Mouse (Mus musculus): ENCODE measurements at regions not wholly inside any gene's neighbourhood (a gene's known extent, or its start where the extent isn't known, plus 50 kb on each side); places are given as distances from the start of the nearest gene placed in this dataset.
A peak's percentile ranks its signal among the peaks of the same experiment; 100 is the strongest.

- intact Hi-C loops (cut with DNase I), result no loop called here
- no peak for DNase-seq (ENCODE audit: low spot score in 2 of 2)
Measured at GRCm38 (mm10) chr3:60698189-60698588, 225.6 kb downstream of the Mbnl1 start.

GRCm38 (mm10) chr3:60707139-60707538 lies 234.5 kb downstream of the Mbnl1 start:
- no peak for DNase-seq (ENCODE audit: low spot score in 2 of 2)
- intact Hi-C loops (cut with DNase I), result no loop called here

DNA sequence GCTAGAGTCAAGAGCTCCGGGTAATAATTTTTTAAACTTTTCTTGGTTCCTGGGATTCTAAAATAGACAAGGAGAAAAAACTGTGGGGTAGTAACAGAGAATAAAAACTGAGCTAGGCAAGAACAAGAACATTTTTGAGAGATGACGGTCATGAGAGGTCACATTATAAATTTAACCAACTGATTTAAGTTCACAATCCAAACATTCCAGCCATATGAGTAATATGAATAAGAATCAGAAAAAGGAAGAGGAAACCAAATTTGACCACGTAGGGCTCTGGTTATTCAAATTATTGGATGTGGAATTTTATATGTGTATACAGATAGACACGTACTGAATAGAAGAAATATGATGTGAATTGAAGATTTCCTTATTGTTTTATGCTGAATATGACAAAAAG lies 240.3 kb downstream of the Mbnl1 start:
- intact Hi-C loops (cut with DNase I), result loop anchor here (10.0 kb wide), 1 partner anchor 588 kb away; no protein-coding TSS in a partner anchor
- no peak for DNase-seq (ENCODE audit: low spot score in 2 of 2)

GRCm38 (mm10) chr3:60720322-60720721 lies 247.7 kb downstream of the Mbnl1 start:
- intact Hi-C loops (cut with DNase I), result no loop called here
- peak in 1 of 2 experiments; percentile 3 for DNase-seq (ENCODE audit: low spot score in 2 of 2)

DNA sequence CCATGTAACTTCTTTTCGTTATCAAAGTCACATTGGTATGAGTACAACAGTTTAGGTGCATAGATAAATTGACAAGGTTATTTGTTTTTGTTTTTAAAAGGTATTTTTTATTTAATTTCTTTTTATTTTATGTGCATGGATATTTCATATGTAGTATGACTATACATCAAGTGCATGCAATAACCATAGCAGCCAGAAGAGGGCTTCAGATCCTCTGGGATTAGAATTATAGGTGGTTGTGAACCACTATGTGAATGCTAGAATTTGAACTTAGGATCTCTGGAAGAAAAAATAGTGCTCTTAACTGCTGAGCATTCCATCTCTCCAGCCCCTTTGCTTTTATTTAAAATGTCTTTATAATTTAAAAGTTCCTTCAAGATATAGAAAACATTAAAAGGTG lies 258.7 kb downstream of the Mbnl1 start:
- DNase-seq (ENCODE audit: low spot score in 2 of 2), result no peak
- intact Hi-C loops (cut with DNase I), result no loop called here

- intact Hi-C loops (cut with DNase I), result no loop called here
- no peak for DNase-seq (ENCODE audit: low spot score in 2 of 2)
Measured at GRCm38 (mm10) chr3:60740543-60741294, 261.9 kb upstream of the P2ry1 start.

DNA sequence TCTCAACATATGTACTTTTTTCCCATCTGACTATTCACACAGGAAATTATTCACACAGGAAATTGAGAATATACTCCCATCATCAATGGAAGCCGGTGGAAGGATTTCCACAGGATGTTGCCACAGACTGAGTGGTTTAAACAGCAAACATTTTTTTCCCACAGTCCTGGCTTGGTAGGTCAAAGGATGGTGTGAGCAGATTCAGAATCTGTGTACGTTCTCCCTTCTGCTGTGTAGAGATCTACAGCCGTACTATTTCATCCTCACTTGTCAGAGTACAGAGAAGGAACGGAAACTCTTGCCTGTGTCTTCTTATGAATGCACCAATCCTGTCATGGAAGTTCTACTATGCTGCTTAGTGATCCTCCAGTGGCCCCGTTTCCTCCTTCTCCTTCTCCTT lies 261.2 kb upstream of the P2ry1 start:
- intact Hi-C loops (cut with DNase I), result no loop called here
- DNase-seq (ENCODE audit: low spot score in 2 of 2), result no peak

DNA sequence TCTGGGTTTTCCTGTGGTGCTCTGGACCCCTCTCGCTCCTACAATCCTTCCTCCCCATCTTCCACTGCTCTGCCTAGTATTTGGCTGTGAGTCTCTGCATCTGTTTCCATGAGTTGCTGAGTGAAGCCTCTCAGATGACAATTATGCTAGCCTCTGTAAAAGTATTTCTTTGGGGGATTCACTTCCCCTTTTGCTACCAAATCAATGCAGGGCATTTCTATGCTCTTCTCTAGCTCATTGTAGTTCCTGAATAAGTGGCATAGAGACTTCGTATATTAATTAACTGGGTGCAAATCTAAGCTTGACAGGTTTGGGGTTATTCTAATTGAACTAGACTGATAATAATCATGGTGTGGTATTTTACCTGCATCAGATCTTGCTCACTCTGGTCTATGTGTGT lies 260.4 kb upstream of the P2ry1 start:
- no peak for DNase-seq (ENCODE audit: low spot score in 2 of 2)
- intact Hi-C loops (cut with DNase I), result no loop called here

- no peak for DNase-seq (ENCODE audit: low spot score in 2 of 2)
- intact Hi-C loops (cut with DNase I), result no loop called here
Measured at GRCm38 (mm10) chr3:60745075-60745474, 257.5 kb upstream of the P2ry1 start.

DNA sequence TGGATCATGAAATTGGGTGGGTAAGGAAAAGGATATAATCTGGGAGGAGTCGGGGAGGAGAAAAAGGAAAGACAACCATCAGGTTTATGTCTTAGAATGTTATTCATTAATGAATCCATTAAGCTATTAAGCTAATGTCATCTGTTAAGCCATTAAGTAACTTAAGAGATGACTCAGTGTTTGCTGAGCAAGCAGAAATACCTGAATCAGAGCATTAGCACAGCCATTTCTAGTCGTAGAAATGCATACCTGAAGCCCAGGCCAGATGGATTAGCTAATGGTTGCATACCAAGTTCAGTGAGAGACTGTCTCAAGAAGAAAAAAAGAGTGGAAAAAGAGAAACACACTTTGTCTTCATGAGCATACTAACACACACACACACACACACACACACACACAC lies 244.0 kb upstream of the P2ry1 start:
- no peak for DNase-seq (ENCODE audit: low spot score in 2 of 2)
- intact Hi-C loops (cut with DNase I), result no loop called here

DNA sequence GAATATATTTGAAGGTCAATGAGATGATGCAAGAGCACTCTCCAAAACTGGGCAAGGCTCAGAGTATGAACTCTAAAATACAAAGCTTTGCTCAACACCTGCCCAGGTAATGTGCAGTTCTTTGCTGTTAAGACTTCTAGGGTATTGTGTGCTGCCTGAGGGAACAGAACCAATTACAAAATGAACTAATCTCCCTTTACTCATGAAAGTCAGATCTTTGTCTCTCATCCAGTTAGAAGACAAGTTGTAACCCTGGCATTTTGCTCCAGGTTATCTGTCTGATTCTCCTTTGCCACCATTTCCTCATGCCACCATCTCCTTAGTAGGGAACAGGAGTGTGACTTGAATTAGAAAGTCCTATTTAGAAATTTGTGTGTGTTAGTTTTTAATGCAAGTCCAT lies 243.5 kb upstream of the P2ry1 start:
- DNase-seq (ENCODE audit: low spot score in 2 of 2), result no peak
- intact Hi-C loops (cut with DNase I), result no loop called here

- DNase-seq (ENCODE audit: low spot score in 2 of 2), result peak; percentile 21 to 37
- intact Hi-C loops (cut with DNase I), result no loop called here
Measured at GRCm38 (mm10) chr3:60762874-60763273, 239.7 kb upstream of the P2ry1 start.

GRCm38 (mm10) chr3:60765079-60765478 lies 237.5 kb upstream of the P2ry1 start:
- intact Hi-C loops (cut with DNase I), result no loop called here
- DNase-seq (ENCODE audit: low spot score in 2 of 2), result no peak

DNA sequence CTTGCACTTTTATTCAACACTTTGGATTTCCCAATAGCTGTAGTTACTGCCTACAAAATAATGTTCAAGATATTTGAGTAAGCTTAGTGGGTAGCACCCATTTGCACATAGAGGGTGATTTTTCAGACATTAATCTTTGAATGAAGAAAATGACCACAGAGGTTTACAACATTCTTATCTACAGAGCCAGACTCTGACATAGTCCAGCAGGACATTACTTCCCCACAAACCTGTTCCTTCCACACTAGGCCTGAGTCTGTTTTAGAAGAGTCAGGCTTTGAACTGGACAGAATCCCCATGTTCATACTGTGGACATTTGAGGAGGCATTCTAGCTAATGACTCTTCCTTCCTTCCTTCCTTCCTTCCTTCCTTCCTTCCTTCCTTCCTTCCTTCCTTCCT lies 233.6 kb upstream of the P2ry1 start:
- no peak for DNase-seq (ENCODE audit: low spot score in 2 of 2)
- intact Hi-C loops (cut with DNase I), result no loop called here

DNA sequence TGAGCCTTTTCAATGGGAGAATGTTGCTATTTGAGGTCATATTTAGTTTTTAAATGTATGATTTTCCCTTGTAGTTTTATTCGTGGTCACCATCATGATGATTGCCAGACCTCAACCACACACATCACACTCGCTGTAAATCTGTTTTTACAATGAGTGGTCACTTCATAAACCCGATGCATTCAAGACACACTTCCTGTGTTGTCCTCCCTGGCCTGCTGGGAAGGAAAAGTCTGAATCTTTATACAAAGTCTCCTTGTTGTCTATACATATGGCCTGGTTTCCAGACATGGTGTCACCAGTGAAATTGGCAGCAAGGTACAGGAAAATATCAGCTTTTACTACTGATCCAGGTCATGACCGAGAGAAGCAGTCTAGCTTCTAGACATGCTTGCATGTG lies 230.7 kb upstream of the P2ry1 start:
- intact Hi-C loops (cut with DNase I), result no loop called here

GRCm38 (mm10) chr3:60773383-60773782 lies 229.2 kb upstream of the P2ry1 start:
- intact Hi-C loops (cut with DNase I), result no loop called here
- DNase-seq (ENCODE audit: low spot score in 2 of 2), result no peak

More for the DNA sequence above, 230.7 kb upstream of the P2ry1 start:
- no peak for DNase-seq (ENCODE audit: low spot score in 2 of 2)

GRCm38 (mm10) chr3:60785137-60785875 lies 217.3 kb upstream of the P2ry1 start:
- DNase-seq (ENCODE audit: low spot score in 2 of 2), result no peak
- intact Hi-C loops (cut with DNase I), result no loop called here

DNA sequence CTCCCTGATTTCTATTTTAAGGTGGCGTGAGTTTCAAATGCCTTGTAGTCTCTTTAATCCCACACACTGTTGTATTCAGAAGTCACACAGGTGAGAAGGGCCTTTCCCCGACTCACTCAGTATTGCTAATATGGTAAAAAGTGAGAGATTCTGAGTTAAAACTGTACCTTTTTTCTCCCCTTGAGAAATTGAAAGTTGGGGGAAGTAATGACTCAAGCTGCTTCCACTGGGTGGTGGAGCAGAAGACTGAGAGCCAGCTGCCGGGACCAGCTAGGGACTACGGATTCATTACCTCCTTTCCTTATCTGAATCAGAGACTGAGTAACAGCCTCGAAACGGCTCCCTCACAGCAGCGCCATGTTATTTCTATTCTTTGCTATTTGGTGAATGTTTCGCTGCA lies 214.6 kb upstream of the P2ry1 start:
- intact Hi-C loops (cut with DNase I), result no loop called here
- DNase-seq (ENCODE audit: low spot score in 2 of 2), result no peak

GRCm38 (mm10) chr3:60789441-60789840 lies 213.2 kb upstream of the P2ry1 start:
- intact Hi-C loops (cut with DNase I), result no loop called here
- DNase-seq (ENCODE audit: low spot score in 2 of 2), result no peak

GRCm38 (mm10) chr3:60792166-60792565 lies 210.4 kb upstream of the P2ry1 start:
- intact Hi-C loops (cut with DNase I), result no loop called here
- peak in 1 of 2 experiments; percentile 33 for DNase-seq (ENCODE audit: low spot score in 2 of 2)

GRCm38 (mm10) chr3:60796207-60796606 lies 206.4 kb upstream of the P2ry1 start:
- DNase-seq (ENCODE audit: low spot score in 2 of 2), result no peak
- intact Hi-C loops (cut with DNase I), result no loop called here

All from left cerebral cortex, postnatal 14 days (tissue).